Mouse (Mus musculus): ENCODE results near the gene Rilp. TPM values are rescaled to one million over a fixed set of nuclear protein-coding genes. Genes with fewer than 3 reads are reported as not detected.
A peak's percentile ranks its signal among the peaks of the same experiment; 100 is the strongest.

Rilp gene
- polyA plus RNA-seq, 1 experiment from 2014 or later: 1.0 TPM

GRCm38 (mm10) chr11:75529771-75530170 lies 19.9 kb downstream of the Rilp start:
- Histone ChIP-seq H3K27ac (no peak overlapping the region), H3K36me3 (no peaks in the 10 kb centered on the region), H3K27me3 (replicated peaks) (no peaks in the 10 kb centered on the region), H3K4me2 (no peak overlapping the region), H3K4me3 (replicated peaks) (no peak overlapping the region), H3K9me3 (no peaks in the 10 kb centered on the region), H3K9ac (no peak overlapping the region), H3K4me1 (peaks cover 9% of the 10 kb centered on the region)
- no peak for ATAC-seq (ENCODE audit: insufficient read depth, low FRiP score, low read depth)
- WGBS: 24% methylated on average over 4 of the region's 4 CpGs

DNA sequence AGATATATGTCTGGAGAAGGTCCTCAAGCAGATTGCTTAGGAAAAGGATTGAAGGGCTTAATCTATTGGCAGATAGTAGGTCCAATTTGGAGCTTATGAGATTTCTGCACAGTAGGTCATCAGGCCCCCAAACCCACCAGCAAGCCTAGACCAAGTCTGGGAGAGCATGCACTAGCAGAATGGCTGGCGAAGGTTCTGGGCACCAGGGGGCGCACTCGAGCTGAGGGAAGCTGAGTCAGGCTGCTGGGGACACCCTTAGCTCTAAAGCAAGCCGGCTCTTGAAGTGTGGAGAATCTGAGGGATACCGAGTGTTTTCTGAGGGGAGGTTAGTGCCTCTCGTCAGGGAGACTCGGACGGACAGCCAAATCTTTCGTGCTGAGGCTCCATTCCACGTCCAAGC lies 20.4 kb downstream of the Rilp start:
- Histone ChIP-seq H3K4me3 (replicated peaks) (peak overlapping the region; percentile 58), H3K27ac (peak overlapping the region; percentile 45; the same call in 1 of the 2 replicates), H3K27me3 (replicated peaks) (no peaks in the 10 kb centered on the region), H3K9me3 (no peaks in the 10 kb centered on the region), H3K9ac (peak overlapping the region; percentile 64; the same call in 1 of the 2 replicates), H3K4me1 (peaks cover 14% of the 10 kb centered on the region), H3K36me3 (no peaks in the 10 kb centered on the region), H3K4me2 (peak overlapping the region; percentile 98)
- ATAC-seq (ENCODE audit: insufficient read depth, low FRiP score, low read depth): peak; percentile 42; the same call in 1 of the 2 replicates
- WGBS: under 1% methylated on average over 10 of the region's 10 CpGs

DNA sequence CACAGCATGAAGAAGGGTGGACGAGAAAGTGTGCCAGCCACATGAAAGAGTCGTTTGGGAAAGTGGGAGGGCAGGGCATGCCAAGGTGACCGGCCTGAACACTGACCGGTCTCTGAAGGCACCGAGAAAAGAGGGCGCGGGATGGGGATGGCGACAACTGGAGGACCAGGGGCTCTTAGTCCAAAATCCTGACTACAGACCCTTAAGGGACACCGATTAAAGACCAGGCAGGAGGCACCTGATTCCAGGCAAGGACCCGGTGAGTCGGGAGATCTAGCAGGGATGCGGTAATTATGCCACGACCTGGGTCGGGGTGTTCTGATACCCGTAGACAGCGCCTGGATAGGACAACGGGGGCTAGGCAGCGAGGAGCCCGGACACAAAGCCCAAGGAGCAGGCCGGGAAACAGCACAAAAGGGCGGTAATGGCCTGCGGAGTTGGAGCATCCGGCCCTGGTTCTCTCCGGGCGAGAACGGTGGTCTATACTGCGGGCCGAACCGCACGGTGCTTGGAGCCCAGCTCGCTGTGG lies 21.0 kb downstream of the Rilp start:
- H3K36me3 ChIP-seq: no peaks in the 10 kb centered on the region
- H3K9ac ChIP-seq: peak overlapping the region; percentile 64
- H3K4me2 ChIP-seq: peak overlapping the region; percentile 98
- ATAC-seq (ENCODE audit: insufficient read depth, low FRiP score, low read depth): no peak
- peaks cover 14% of the 10 kb centered on the region for H3K4me1 ChIP-seq
- under 1% methylated on average over 31 of the region's 31 CpGs for WGBS
- peak overlapping the region; percentile 58 for H3K4me3 ChIP-seq (replicated peaks)
- peak overlapping the region; percentile 45; the same call in 1 of the 2 replicates for H3K27ac ChIP-seq
- H3K9me3 ChIP-seq: no peaks in the 10 kb centered on the region
- H3K27me3 ChIP-seq (replicated peaks): no peaks in the 10 kb centered on the region

- Histone ChIP-seq H3K27ac (peak within 1 kb of the TSS; percentile 81), H3K4me3 (replicated peaks) (peak within 1 kb of the TSS; percentile 58), H3K9me3 (no peaks in the 10 kb centered on the region), H3K36me3 (no peaks in the 10 kb centered on the region), H3K9ac (peak within 1 kb of the TSS; percentile 64), H3K4me2 (peak within 1 kb of the TSS; percentile 98), H3K27me3 (replicated peaks) (no peaks in the 10 kb centered on the region), H3K4me1 (peaks cover 14% of the 10 kb centered on the region)
- WGBS: under 1% methylated on average over 62 of the region's 62 CpGs
- peak; percentile 86 for ATAC-seq (ENCODE audit: insufficient read depth, low FRiP score, low read depth)
Observed at GRCm38 (mm10) chr11:75531469-75532242, 21.8 kb downstream of the Rilp start, which contains the start of gene Slc43a2. Gene Slc43a2, plus strand, starts transcription at chr11:75531694.

- Histone ChIP-seq H3K27ac (peak overlapping the region; percentile 64; the same call in 1 of the 2 replicates), H3K27me3 (replicated peaks) (no peaks in the 10 kb centered on the region), H3K9me3 (no peaks in the 10 kb centered on the region), H3K36me3 (no peaks in the 10 kb centered on the region), H3K4me2 (peak overlapping the region; percentile 98), H3K4me3 (replicated peaks) (peak overlapping the region; percentile 58), H3K4me1 (peaks cover 15% of the 10 kb centered on the region), H3K9ac (peak overlapping the region; percentile 34)
- 0 out of 2 replicates have a peak, but pooled peaks have one; percentile 20 for ATAC-seq (ENCODE audit: insufficient read depth, low FRiP score, low read depth)
- 14% methylated on average over 38 of the region's 38 CpGs for WGBS
Observed at GRCm38 (mm10) chr11:75532340-75533277, 22.7 kb downstream of the Rilp start.

GRCm38 (mm10) chr11:75533314-75534015 lies 23.6 kb downstream of the Rilp start:
- no peak for ATAC-seq (ENCODE audit: insufficient read depth, low FRiP score, low read depth)
- Histone ChIP-seq H3K4me2 (peak overlapping the region; percentile 25; the same call in 1 of the 2 replicates), H3K9ac (no peak overlapping the region), H3K4me3 (replicated peaks) (no peak overlapping the region), H3K27ac (peak overlapping the region; percentile 64; the same call in 1 of the 2 replicates), H3K36me3 (no peaks in the 10 kb centered on the region), H3K27me3 (replicated peaks) (no peaks in the 10 kb centered on the region), H3K4me1 (peaks cover 19% of the 10 kb centered on the region), H3K9me3 (no peaks in the 10 kb centered on the region)
- WGBS: 69% methylated on average over 6 of the region's 6 CpGs

DNA sequence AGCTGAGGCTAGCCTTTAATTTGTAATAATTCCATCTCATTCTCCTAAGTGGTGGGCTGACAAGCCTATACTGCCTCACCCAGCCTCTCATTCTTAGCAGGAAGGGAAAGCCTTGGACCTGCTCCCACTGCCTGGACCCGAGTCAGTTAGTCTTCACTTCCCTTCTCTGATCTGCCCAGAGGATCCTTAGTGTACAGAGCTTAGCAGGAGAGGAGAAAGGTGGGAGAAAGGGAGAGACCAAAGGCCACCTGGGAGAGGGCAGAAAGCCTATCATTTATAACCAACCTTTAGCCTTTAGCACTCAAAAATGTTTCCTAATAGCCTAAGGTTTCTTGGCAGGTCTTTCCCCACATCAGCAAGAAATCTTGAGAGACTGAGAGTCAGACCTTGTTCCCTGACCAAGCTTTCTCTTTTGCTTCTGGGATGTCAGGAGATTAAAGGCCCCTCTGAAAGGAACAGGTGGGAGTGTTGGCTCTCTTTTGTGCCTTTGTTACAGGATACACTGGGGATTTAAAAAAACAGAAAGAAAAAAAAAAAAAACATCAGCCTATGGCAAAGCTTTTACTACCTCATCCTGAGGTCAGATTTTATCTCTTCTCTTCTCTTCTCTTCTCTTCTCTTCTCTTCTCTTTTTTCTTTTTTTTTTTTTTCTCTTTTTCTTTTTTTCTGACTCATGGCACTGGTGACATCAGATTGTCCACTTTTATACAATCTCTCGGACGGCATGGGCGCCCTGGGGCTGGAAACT lies 24.6 kb downstream of the Rilp start:
- Histone ChIP-seq H3K4me1 (peaks cover 19% of the 10 kb centered on the region), H3K27ac (no peak overlapping the region), H3K9me3 (no peaks in the 10 kb centered on the region), H3K4me2 (no peak overlapping the region), H3K27me3 (replicated peaks) (no peaks in the 10 kb centered on the region), H3K9ac (no peak overlapping the region), H3K36me3 (no peaks in the 10 kb centered on the region), H3K4me3 (replicated peaks) (no peak overlapping the region)
- 47% methylated on average over 4 of the region's 4 CpGs for WGBS
- no peak for ATAC-seq (ENCODE audit: insufficient read depth, low FRiP score, low read depth)

DNA sequence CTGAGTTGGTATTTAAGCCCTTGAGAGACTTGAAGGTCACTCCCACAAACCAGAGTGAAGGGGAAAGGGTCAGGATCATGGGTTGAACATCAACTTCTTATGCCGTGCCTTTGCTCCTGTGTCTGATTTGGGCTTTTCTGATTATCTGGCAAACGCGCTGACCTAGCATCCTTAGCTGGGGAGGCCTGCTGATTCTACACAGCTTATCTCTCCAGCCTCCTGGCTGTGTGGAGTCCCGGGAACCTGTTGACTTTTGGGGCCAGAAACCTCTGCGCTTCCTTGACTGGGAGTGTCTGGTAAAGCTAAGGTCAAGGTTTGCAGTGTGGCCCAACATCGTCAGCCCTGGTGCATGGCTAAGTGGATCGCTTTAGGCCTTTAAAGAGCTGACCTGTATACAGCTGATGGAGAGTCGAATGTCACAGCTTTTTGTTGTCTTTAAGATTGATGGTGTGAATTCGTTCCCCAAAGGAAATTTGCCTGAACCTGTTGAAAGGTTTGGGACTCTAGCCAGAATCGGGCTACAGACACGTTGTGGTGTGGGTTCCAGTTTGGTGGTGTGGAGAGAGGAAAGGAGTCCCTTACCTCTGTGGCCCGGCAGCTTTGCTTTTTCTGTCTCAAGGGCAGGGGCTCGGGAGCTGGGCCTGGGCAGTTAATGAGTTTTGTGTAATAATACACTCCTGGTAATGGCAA lies 25.4 kb downstream of the Rilp start:
- no peak for ATAC-seq (ENCODE audit: insufficient read depth, low FRiP score, low read depth)
- peaks cover 19% of the 10 kb centered on the region for H3K4me1 ChIP-seq
- H3K9ac ChIP-seq: no peak overlapping the region
- H3K27me3 ChIP-seq (replicated peaks): no peaks in the 10 kb centered on the region
- H3K4me3 ChIP-seq (replicated peaks): no peak overlapping the region
- no peak overlapping the region for H3K4me2 ChIP-seq
- 35% methylated on average over 13 of the region's 13 CpGs for WGBS
- H3K27ac ChIP-seq: 0 out of 2 replicates have a peak overlapping the region, but pooled peaks have one; percentile 11
- no peaks in the 10 kb centered on the region for H3K9me3 ChIP-seq
- H3K36me3 ChIP-seq: no peaks in the 10 kb centered on the region

GRCm38 (mm10) chr11:75536255-75537024 lies 26.5 kb downstream of the Rilp start:
- H3K4me3 ChIP-seq (replicated peaks): no peak overlapping the region
- no peaks in the 10 kb centered on the region for H3K27me3 ChIP-seq (replicated peaks)
- no peak overlapping the region for H3K27ac ChIP-seq
- WGBS: 86% methylated on average over 12 of the region's 12 CpGs
- H3K4me1 ChIP-seq: peaks cover 19% of the 10 kb centered on the region
- no peak overlapping the region for H3K9ac ChIP-seq
- H3K4me2 ChIP-seq: no peak overlapping the region
- H3K36me3 ChIP-seq: no peaks in the 10 kb centered on the region
- ATAC-seq (ENCODE audit: insufficient read depth, low FRiP score, low read depth): no peak
- no peaks in the 10 kb centered on the region for H3K9me3 ChIP-seq

DNA sequence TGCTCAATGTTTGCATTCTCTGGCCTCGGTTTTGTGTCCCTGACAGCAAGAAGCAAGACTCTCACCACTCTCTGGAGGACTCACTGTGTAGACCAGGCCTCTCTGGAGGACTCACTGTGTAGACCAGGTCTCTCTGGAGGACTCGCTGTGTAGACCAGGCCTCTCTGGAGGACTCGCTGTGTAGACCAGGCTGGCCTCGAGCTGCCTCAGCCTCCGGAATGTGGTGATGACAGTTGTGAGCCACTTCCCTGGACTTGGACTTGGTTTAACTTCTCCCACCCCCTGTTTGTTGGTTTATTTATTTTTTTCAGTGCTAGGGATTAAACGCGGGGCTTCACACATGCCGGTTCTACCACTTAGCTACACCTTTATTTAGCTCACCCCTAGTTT lies 27.1 kb downstream of the Rilp start:
- no peaks in the 10 kb centered on the region for H3K27me3 ChIP-seq (replicated peaks)
- H3K9me3 ChIP-seq: no peaks in the 10 kb centered on the region
- no peak overlapping the region for H3K4me3 ChIP-seq (replicated peaks)
- no peak overlapping the region for H3K27ac ChIP-seq
- H3K9ac ChIP-seq: no peak overlapping the region
- H3K4me2 ChIP-seq: no peak overlapping the region
- H3K4me1 ChIP-seq: peaks cover 19% of the 10 kb centered on the region
- no peaks in the 10 kb centered on the region for H3K36me3 ChIP-seq
- ATAC-seq (ENCODE audit: insufficient read depth, low FRiP score, low read depth): no peak
- 86% methylated on average over 8 of the region's 8 CpGs for WGBS
